In the genomic region with DNA sequence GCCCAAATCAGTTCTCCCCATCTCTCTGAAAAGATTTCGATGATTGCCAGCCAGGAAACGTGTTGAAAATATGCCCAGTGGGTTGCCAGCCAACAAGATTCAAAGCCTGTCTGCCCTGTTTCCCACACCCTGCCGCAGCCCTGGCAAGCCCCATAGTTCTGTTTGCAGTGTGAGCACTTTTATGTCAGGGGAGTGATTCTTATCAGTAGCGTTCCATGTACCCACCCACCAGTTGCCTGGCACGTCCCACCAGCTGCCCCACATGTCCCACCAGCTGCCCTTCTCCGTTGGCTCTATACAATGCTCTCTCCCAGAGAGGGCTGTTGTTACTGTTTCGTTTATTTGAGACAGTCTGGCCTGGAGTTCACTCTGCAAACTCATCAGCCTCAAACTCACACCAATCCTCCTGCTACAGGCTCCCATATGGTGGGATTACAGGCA, we compare ENCODE assay signal across 9 mouse cellular contexts. TPM values are rescaled to one million over a fixed set of nuclear protein-coding genes. Genes with fewer than 3 reads are reported as not detected.
DNase-seq lines count a peak whose midpoint lies in the region; ATAC-seq and TF ChIP-seq lines count a peak whose summit lies in the region.
"Had no signal": no experiment of that assay in that cellular context is flagged by ENCODE, and none has a peak within 500 bp of the region (broad histone marks: within the 10 kb centered on the region; RNA-seq: fewer than 3 reads in every experiment).

No protein-coding gene starts in this region.

- WGBS in limb, embryonic 13.5 days: 55% methylated on average over 7 of the region's 7 CpGs
- WGBS in limb, embryonic 10.5 days: 64% methylated on average over 7 of the region's 7 CpGs
- 31% methylated on average over 7 of the region's 7 CpGs for WGBS in intestine, embryonic 16.5 days
- 49% methylated on average over 7 of the region's 7 CpGs for WGBS in limb, embryonic 14.5 days
- WGBS in neural tube, embryonic 13.5 days: 45% methylated on average over 7 of the region's 7 CpGs
- 36% methylated on average over 7 of the region's 7 CpGs for WGBS in heart, adult 2 months

- no peaks in the 10 kb centered on the region for H3K9me3 ChIP-seq in limb, embryonic 13.5 days
- H3K9me3 ChIP-seq in limb, embryonic 10.5 days (replicated peaks): no peaks in the 10 kb centered on the region
- no peaks in the 10 kb centered on the region for H3K9me3 ChIP-seq in intestine, embryonic 16.5 days (ENCODE audit: control insufficient read depth, low read length)
- H3K9me3 ChIP-seq in limb, embryonic 14.5 days (ENCODE audit: control insufficient read depth, low read length): no peaks in the 10 kb centered on the region
- no peaks in the 10 kb centered on the region for H3K9me3 ChIP-seq in neural tube, embryonic 13.5 days
- H3K9me3 ChIP-seq: limb, embryonic 12.5 days had no signal

- DNase-seq in limb, embryonic 10.5 days (ENCODE audit: low spot score): no peak
- DNase-seq in cerebellum, adult 9-11 months: peak; percentile 22
- peak; percentile 10 for DNase-seq in limb, embryonic 14.5 days (ENCODE audit: low spot score)
- DNase-seq in urinary bladder, postnatal 25 days (ENCODE audit: low spot score): peak; percentile 54
- DNase-seq in heart, adult 2 months: no peak

- no peak for TF ChIP-seq POLR2A in limb, embryonic 14.5 days (IDR thresholded peaks at IDR 0.05; ENCODE audit: borderline replicate concordance, extremely low read depth, insufficient read depth, insufficient read length)
- TF ChIP-seq POLR2A in heart, adult 2 months (IDR thresholded peaks at IDR 0.05; ENCODE audit: insufficient read depth, low read depth, low read length): no peak

- TF ChIP-seq EP300 in heart, adult 2 months (IDR thresholded peaks at IDR 0.05; ENCODE audit: insufficient read depth, low read depth, low read length): no peak

- no peak overlapping the region for H3K9ac ChIP-seq in limb, embryonic 13.5 days
- H3K9ac ChIP-seq in intestine, embryonic 16.5 days (ENCODE audit: low read depth, low read length): no peak overlapping the region
- no peak overlapping the region for H3K9ac ChIP-seq in limb, embryonic 14.5 days (ENCODE audit: low read depth, low read length, severe bottlenecking)
- H3K9ac ChIP-seq in neural tube, embryonic 13.5 days: no peak overlapping the region
- no peak overlapping the region for H3K9ac ChIP-seq in heart, adult 2 months (ENCODE audit: low read depth, low read length)
- H3K9ac ChIP-seq: limb, embryonic 12.5 days had no signal

- 0 out of 2 replicates have a peak, but pooled peaks have one; percentile 26 for ATAC-seq in limb, embryonic 13.5 days (ENCODE audit: low FRiP score, low read depth)
- ATAC-seq in intestine, embryonic 16.5 days: peak; percentile 11
- no peak for ATAC-seq in limb, embryonic 14.5 days (ENCODE audit: low FRiP score, low read depth)
- ATAC-seq in neural tube, embryonic 13.5 days (ENCODE audit: low read depth): peak; percentile 84

- H3K4me1 ChIP-seq in limb, embryonic 13.5 days: peaks cover 12% of the 10 kb centered on the region
- H3K4me1 ChIP-seq in limb, embryonic 10.5 days: peaks cover 12% of the 10 kb centered on the region
- H3K4me1 ChIP-seq in intestine, embryonic 16.5 days (ENCODE audit: control insufficient read depth, insufficient read depth, low read length): peaks cover 24% of the 10 kb centered on the region
- H3K4me1 ChIP-seq in limb, embryonic 14.5 days (ENCODE audit: control insufficient read depth, insufficient read depth, low read length): peaks cover 2% of the 10 kb centered on the region
- peaks cover 22% of the 10 kb centered on the region for H3K4me1 ChIP-seq in neural tube, embryonic 13.5 days (replicated peaks)
- no peaks in the 10 kb centered on the region; the same call in none of the 2 replicates for H3K4me1 ChIP-seq in heart, adult 2 months (ENCODE audit: control insufficient read depth, insufficient read depth, low read length)

- no peak overlapping the region for H3K4me2 ChIP-seq in limb, embryonic 13.5 days (replicated peaks)
- no peak overlapping the region for H3K4me2 ChIP-seq in intestine, embryonic 16.5 days (ENCODE audit: low read depth, low read length)
- no peak overlapping the region for H3K4me2 ChIP-seq in limb, embryonic 14.5 days (replicated peaks; ENCODE audit: low read depth, low read length, severe bottlenecking)
- no peak overlapping the region for H3K4me2 ChIP-seq in neural tube, embryonic 13.5 days
- H3K4me2 ChIP-seq: limb, embryonic 12.5 days had no signal

- H3K79me2 ChIP-seq in heart, adult 2 months (replicated peaks; ENCODE audit: control insufficient read depth, insufficient read depth, low read length): no peaks in the 10 kb centered on the region

- TF ChIP-seq CTCF in heart, adult 2 months (IDR thresholded peaks at IDR 0.05): no peak

- intact Hi-C loops in heart, adult 2 months (cut with DNase I): no loop called here

- no peaks in the 10 kb centered on the region for H3K36me3 ChIP-seq in limb, embryonic 13.5 days
- no peaks in the 10 kb centered on the region for H3K36me3 ChIP-seq in limb, embryonic 10.5 days
- no peaks in the 10 kb centered on the region for H3K36me3 ChIP-seq in intestine, embryonic 16.5 days (ENCODE audit: control insufficient read depth, insufficient read depth, low read length)
- H3K36me3 ChIP-seq in limb, embryonic 14.5 days (ENCODE audit: control insufficient read depth, insufficient read depth, low read length): no peaks in the 10 kb centered on the region
- no peaks in the 10 kb centered on the region for H3K36me3 ChIP-seq in neural tube, embryonic 13.5 days
- H3K36me3 ChIP-seq in heart, adult 2 months (ENCODE audit: control insufficient read depth, insufficient read depth, low read length): no peaks in the 10 kb centered on the region
- H3K36me3 ChIP-seq: limb, embryonic 12.5 days had no signal

- H3K27ac ChIP-seq in limb, embryonic 13.5 days: no peak overlapping the region
- no peak overlapping the region for H3K27ac ChIP-seq in limb, embryonic 10.5 days
- H3K27ac ChIP-seq in intestine, embryonic 16.5 days (ENCODE audit: low read length): peak overlapping the region; percentile 87
- no peak overlapping the region for H3K27ac ChIP-seq in limb, embryonic 14.5 days (replicated peaks; ENCODE audit: low read depth, low read length)
- H3K27ac ChIP-seq in neural tube, embryonic 13.5 days (replicated peaks): 0 out of 2 replicates have a peak overlapping the region, but pooled peaks have one; percentile 54
- no peak overlapping the region for H3K27ac ChIP-seq in heart, adult 2 months
- H3K27ac ChIP-seq: limb, embryonic 12.5 days had no signal

- H3K4me3 ChIP-seq in limb, embryonic 13.5 days: no peak overlapping the region
- H3K4me3 ChIP-seq in limb, embryonic 10.5 days: no peak overlapping the region
- no peak overlapping the region for H3K4me3 ChIP-seq in intestine, embryonic 16.5 days (ENCODE audit: low read length)
- no peak overlapping the region for H3K4me3 ChIP-seq in limb, embryonic 14.5 days (replicated peaks; ENCODE audit: low read length)
- H3K4me3 ChIP-seq in neural tube, embryonic 13.5 days: no peak overlapping the region
- H3K4me3 ChIP-seq in heart, adult 2 months: no peak overlapping the region
- H3K4me3 ChIP-seq: limb, embryonic 12.5 days had no signal

- H3K27me3 ChIP-seq in limb, embryonic 13.5 days: peaks cover 15% of the 10 kb centered on the region
- H3K27me3 ChIP-seq in limb, embryonic 10.5 days (ENCODE audit: low read depth, poor library complexity, severe bottlenecking): peaks cover 13% of the 10 kb centered on the region; the same call in 1 of the 2 replicates
- H3K27me3 ChIP-seq in intestine, embryonic 16.5 days (replicated peaks; ENCODE audit: control insufficient read depth, insufficient read depth, low read length): no peaks in the 10 kb centered on the region
- no peaks in the 10 kb centered on the region for H3K27me3 ChIP-seq in limb, embryonic 14.5 days (ENCODE audit: control insufficient read depth, insufficient read depth, low read length)
- H3K27me3 ChIP-seq in neural tube, embryonic 13.5 days: peaks cover 9% of the 10 kb centered on the region; the same call in 1 of the 2 replicates
- H3K27me3 ChIP-seq in heart, adult 2 months (ENCODE audit: control insufficient read depth, insufficient read depth, low read length): no peaks in the 10 kb centered on the region

RNA-seq across cellular contexts. Expression of gene Lgals3, which starts 0.7 kb away (rescaled TPM):
- polyA plus RNA-seq in limb, embryonic 13.5 days (2015; fragmentation: Nextera tagmentation; extraction: Ambion mirVana): 17.8 and 21.6 TPM in 2 replicates
- polyA plus RNA-seq in limb, embryonic 10.5 days (2016; fragmentation: Nextera tagmentation; extraction: Ambion mirVana): 0.46 and 0.49 TPM in 2 replicates
- 43.7 and 49.5 TPM in 2 replicates for polyA plus RNA-seq in intestine, embryonic 16.5 days (2015; fragmentation: Nextera tagmentation; extraction: Ambion mirVana)
- 49.4 and 53.3 TPM in 2 replicates for polyA plus RNA-seq in limb, embryonic 14.5 days (2012; rRNA removed)
- 84.1 and 111 TPM in 2 replicates for polyA plus RNA-seq in limb, embryonic 14.5 days (2014; fragmentation: Nextera tagmentation; extraction: Ambion mirVana)
- 2.0 TPM in 2 replicates for polyA plus RNA-seq in neural tube, embryonic 13.5 days (2015; fragmentation: Nextera tagmentation; extraction: Ambion mirVana)
- 1 to 10 TPM; 3.2 to 5.8 TPM for total RNA-seq in heart, adult 2 months (2021)
- 12.6 and 19.0 TPM in 2 replicates for polyA plus RNA-seq in heart, adult 2 months (2012; rRNA removed)

RNA-seq across cellular contexts. Expression of gene Dlgap5, which starts 51.3 kb away (rescaled TPM):
- polyA plus RNA-seq in limb, embryonic 13.5 days (2015; fragmentation: Nextera tagmentation; extraction: Ambion mirVana): 47.2 and 48.4 TPM in 2 replicates
- polyA plus RNA-seq in limb, embryonic 10.5 days (2016; fragmentation: Nextera tagmentation; extraction: Ambion mirVana): 80.6 and 83.3 TPM in 2 replicates
- 29.5 and 33.9 TPM in 2 replicates for polyA plus RNA-seq in intestine, embryonic 16.5 days (2015; fragmentation: Nextera tagmentation; extraction: Ambion mirVana)
- polyA plus RNA-seq in limb, embryonic 14.5 days (2012; rRNA removed): 29.3 and 37.9 TPM in 2 replicates
- 32.5 and 40.9 TPM in 2 replicates for polyA plus RNA-seq in limb, embryonic 14.5 days (2014; fragmentation: Nextera tagmentation; extraction: Ambion mirVana)
- polyA plus RNA-seq in neural tube, embryonic 13.5 days (2015; fragmentation: Nextera tagmentation; extraction: Ambion mirVana): 9.1 and 12.2 TPM in 2 replicates
- under 1 TPM; 0.21 to 0.89 TPM for total RNA-seq in heart, adult 2 months (2021)
- 0.06 and 0.32 TPM in 2 replicates for polyA plus RNA-seq in heart, adult 2 months (2012; rRNA removed)

Comparison
In these comparisons a context has a peak if more than half of its experiments do, and no peak if none do; other contexts are left out.
1. DNase-seq: peak in cerebellum, adult 9-11 months (single experiment), limb, embryonic 14.5 days (single experiment) and urinary bladder, postnatal 25 days (single experiment); none in limb, embryonic 10.5 days (single experiment) and heart, adult 2 months (0 of 2).
2. H3K27ac ChIP-seq: peak in intestine, embryonic 16.5 days (single experiment) and neural tube, embryonic 13.5 days (single experiment); none in limb, embryonic 13.5 days (single experiment), limb, embryonic 10.5 days (single experiment), limb, embryonic 14.5 days (single experiment) and heart, adult 2 months (single experiment).